Mouse (Mus musculus) intestine, embryonic 16.5 days (tissue): ENCODE data around the gene Aox2. TPM values are rescaled to one million over a fixed set of nuclear protein-coding genes. Genes with fewer than 3 reads are reported as not detected.
A peak's percentile ranks its signal among the peaks of the same experiment; 100 is the strongest.

ENCODE experiments used
- ATAC-seq: fragments of 200-750 bp; cut with Nextera tagmentation; 2 replicates; pipeline ENCODE4 v1.8.0; 2017; ENCODE audit warnings: moderate TSS enrichment, moderate library complexity
- H3K27ac ChIP-seq: fragments of 300-500 bp; sonication (generic); 2 replicates; pipeline ENCODE4 v1.5.1; 2014; ENCODE audit warnings: mild to moderate bottlenecking, low read length
- H3K27me3 ChIP-seq: fragments of 300-500 bp; sonication (generic); replicated peaks from 2 replicates; pipeline ENCODE4 v1.6.1; 2014; ENCODE audit warnings: low read length, control low read depth, mixed read lengths; ENCODE audit not compliant: control insufficient read depth, insufficient read depth
- H3K36me3 ChIP-seq: fragments of 300-500 bp; sonication (generic); 2 replicates; pipeline ENCODE4 v1.6.1; 2014; ENCODE audit warnings: low read length, control low read depth; ENCODE audit not compliant: control insufficient read depth, insufficient read depth
- H3K4me1 ChIP-seq: fragments of 300-500 bp; sonication (generic); 2 replicates; pipeline ENCODE4 v1.6.1; 2014; ENCODE audit warnings: low read length, control low read depth, mixed read lengths; ENCODE audit not compliant: control insufficient read depth, insufficient read depth
- H3K4me2 ChIP-seq: fragments of 300-500 bp; sonication (generic); 2 replicates; pipeline ENCODE4 v1.6.1; 2014; ENCODE audit warnings: low read depth, low read length, control low read depth
- H3K4me3 ChIP-seq: fragments of 300-500 bp; sonication (generic); 2 replicates; pipeline ENCODE4 v1.5.1; 2014; ENCODE audit warnings: mild to moderate bottlenecking, low read length
- H3K9ac ChIP-seq: fragments of 300-500 bp; sonication (generic); 2 replicates; pipeline ENCODE4 v1.6.1; 2014; ENCODE audit warnings: low read depth, low read length
- H3K9me3 ChIP-seq: fragments of 300-500 bp; sonication (generic); 2 replicates; pipeline ENCODE4 v1.6.1; 2016; ENCODE audit warnings: low read length, control low read depth; ENCODE audit not compliant: control insufficient read depth
- WGBS: fragments of 180-500 bp; shearing (Covaris S2); extraction: QIAGEN DNeasy Blood & Tissue Kit; methylation state at CpG from one replicate; pipeline ENCODE4 v1.1.7; 2014; 5-methylcytosine and 5-hydroxymethylcytosine counted together
- polyA plus RNA-seq: library from polyadenylated mRNA; unstranded; fragments of >200 nt; fragmentation: Nextera tagmentation; extraction: Ambion mirVana; gene quantifications from 2 replicates; pipeline ENCODE4 v1.2.1, GENCODE M21; 2015

Gene Aox2
- polyA plus RNA-seq, 1 experiment from 2014 or later, result 0.02 TPM

DNA sequence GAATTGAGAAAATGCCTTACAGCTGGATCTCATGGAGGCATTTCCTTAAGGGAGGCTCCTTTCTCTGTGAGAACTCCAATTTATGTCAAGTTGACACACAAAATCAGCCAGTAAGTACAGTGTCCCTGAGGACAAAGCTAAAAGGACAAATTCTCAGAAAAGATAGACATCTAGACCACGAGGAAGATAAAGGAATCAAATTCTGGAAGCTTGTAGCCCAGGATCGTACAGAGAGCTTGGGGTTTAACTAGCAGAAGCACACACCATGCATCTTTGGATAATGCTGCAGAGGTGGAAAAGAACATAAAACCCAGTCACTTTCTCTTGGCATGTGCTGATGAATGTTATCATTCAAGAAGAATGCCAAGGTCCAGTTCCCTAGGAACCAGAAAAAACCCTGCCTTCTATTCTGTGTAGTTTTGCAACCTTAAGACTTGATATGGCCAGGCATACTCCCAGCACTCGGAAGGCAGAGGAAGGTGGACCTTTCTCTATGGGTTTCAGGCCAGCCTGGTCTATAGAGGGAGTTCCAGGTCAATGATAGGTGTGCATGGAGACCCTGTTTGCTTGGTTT lies 97.5 kb downstream of the Aox2 start:
- H3K4me3 ChIP-seq, result no peak overlapping the region
- H3K9me3 ChIP-seq, result no peaks in the 10 kb centered on the region
- H3K27ac ChIP-seq, result no peak overlapping the region
- H3K4me1 ChIP-seq, result no peaks in the 10 kb centered on the region
- no peak overlapping the region for H3K4me2 ChIP-seq
- no peak for ATAC-seq
- H3K9ac ChIP-seq, result no peak overlapping the region
- H3K36me3 ChIP-seq, result no peaks in the 10 kb centered on the region
- WGBS, result 82% methylated on average over 3 of the region's 3 CpGs
- no peaks in the 10 kb centered on the region for H3K27me3 ChIP-seq

DNA sequence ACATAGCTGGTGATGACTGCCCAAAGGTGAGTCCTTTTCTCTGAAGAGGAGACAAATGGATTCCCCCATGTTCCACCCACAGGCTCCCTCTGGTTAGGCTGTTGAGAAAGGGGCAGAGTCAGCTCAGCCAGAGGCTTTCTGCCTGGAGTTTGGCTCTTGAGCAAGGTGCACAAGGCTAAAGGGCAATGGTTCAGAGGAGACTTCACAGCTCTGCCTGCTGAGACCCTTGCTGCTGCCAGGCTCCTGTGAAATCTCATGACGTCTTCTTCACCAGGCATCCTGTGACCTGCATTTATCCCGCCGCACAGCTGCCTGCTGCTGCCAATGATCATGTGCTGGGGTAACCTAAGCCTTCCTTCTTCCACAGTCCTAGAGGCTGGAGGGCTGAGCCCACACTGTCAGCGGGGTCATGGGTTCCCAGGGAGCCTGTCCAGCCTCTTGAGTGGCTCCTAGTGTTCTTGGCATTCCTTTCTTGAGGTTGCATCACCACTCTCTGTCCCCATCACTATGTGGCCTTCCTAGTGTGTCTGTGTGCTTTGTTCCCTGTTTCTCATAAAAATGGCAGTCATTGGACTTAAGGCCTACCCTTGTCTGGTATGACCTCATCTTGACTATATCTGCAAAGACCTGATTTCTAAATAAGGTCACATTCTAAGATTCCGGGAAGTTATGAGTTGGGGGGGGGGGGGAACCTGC lies 104.6 kb downstream of the Aox2 start:
- no peak for ATAC-seq
- Histone ChIP-seq H3K4me3 (no peak overlapping the region), H3K4me1 (no peaks in the 10 kb centered on the region), H3K27ac (no peak overlapping the region), H3K9me3 (no peaks in the 10 kb centered on the region), H3K36me3 (no peaks in the 10 kb centered on the region), H3K27me3 (no peaks in the 10 kb centered on the region), H3K9ac (no peak overlapping the region), H3K4me2 (no peak overlapping the region)
- WGBS, result 76% methylated on average over 5 of the region's 5 CpGs

- no peak for ATAC-seq
- 42% methylated on average over 19 of the region's 19 CpGs for WGBS
Measured at GRCm38 (mm10) chr1:58391421-58392267, 113.5 kb downstream of the Aox2 start.

DNA sequence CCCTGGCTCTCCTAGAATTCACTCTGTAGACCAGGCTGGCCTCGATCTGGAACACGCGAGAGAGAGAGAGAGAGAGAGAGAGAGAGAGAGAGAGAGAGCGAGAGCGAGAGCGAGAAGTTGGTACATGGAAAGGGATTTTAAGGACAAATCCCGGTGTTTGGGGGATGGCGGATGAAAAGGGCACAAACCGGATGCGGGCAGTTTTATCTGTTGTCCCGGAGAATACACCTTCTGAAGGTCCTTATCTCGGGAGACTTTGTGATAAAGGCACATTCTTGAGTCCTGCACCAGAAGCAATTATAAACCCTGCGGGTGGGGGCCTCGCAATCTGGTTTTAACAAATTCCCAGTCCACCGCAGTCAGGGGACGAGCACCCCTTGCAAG lies 114.1 kb downstream of the Aox2 start:
- H3K4me2 ChIP-seq, result peak overlapping the region; percentile 80
- peak overlapping the region; percentile 99 for H3K27ac ChIP-seq
- H3K36me3 ChIP-seq, result peaks cover 10% of the 10 kb centered on the region; the same call in 1 of the 2 replicates
- H3K4me1 ChIP-seq, result peaks cover 5% of the 10 kb centered on the region; the same call in 1 of the 2 replicates
- WGBS, result 1% methylated on average over 16 of the region's 16 CpGs
- peak overlapping the region; percentile 90 for H3K4me3 ChIP-seq
- H3K9ac ChIP-seq, result peak overlapping the region; percentile 98
- no peaks in the 10 kb centered on the region for H3K27me3 ChIP-seq
- ATAC-seq, result no peak; the same call in 1 of the 2 replicates
- H3K9me3 ChIP-seq, result no peaks in the 10 kb centered on the region

More at GRCm38 (mm10) chr1:58391421-58392267, 113.5 kb downstream of the Aox2 start:
- Histone ChIP-seq H3K27ac (peak overlapping the region; percentile 99), H3K27me3 (no peaks in the 10 kb centered on the region), H3K9me3 (no peaks in the 10 kb centered on the region), H3K4me2 (peak overlapping the region; percentile 80), H3K36me3 (peaks cover 10% of the 10 kb centered on the region; the same call in 1 of the 2 replicates), H3K9ac (peak overlapping the region; percentile 98), H3K4me1 (peaks cover 5% of the 10 kb centered on the region; the same call in 1 of the 2 replicates), H3K4me3 (peak overlapping the region; percentile 90)

- peak; percentile 98 for ATAC-seq
- peak within 1 kb of the TSS; percentile 99 for H3K27ac ChIP-seq
- peak within 1 kb of the TSS; percentile 80 for H3K4me2 ChIP-seq
- H3K4me3 ChIP-seq, result peak within 1 kb of the TSS; percentile 90
- H3K36me3 ChIP-seq, result peaks cover 10% of the 10 kb centered on the region; the same call in 1 of the 2 replicates
- H3K9ac ChIP-seq, result peak within 1 kb of the TSS; percentile 98
- no peaks in the 10 kb centered on the region for H3K9me3 ChIP-seq
- H3K4me1 ChIP-seq, result peaks cover 5% of the 10 kb centered on the region; the same call in 1 of the 2 replicates
- no peaks in the 10 kb centered on the region for H3K27me3 ChIP-seq
- under 1% methylated on average over 45 of the region's 61 CpGs for WGBS
Measured at GRCm38 (mm10) chr1:58392652-58393283, 114.6 kb downstream of the Aox2 start, which contains the start of gene Bzw1. Bzw1 (plus strand) TSS chr1:58392898.

GRCm38 (mm10) chr1:58393284-58394195 lies 115.4 kb downstream of the Aox2 start:
- Histone ChIP-seq H3K36me3 (peaks cover 10% of the 10 kb centered on the region; the same call in 1 of the 2 replicates), H3K9ac (peak overlapping the region; percentile 98), H3K27me3 (no peaks in the 10 kb centered on the region), H3K27ac (peak overlapping the region; percentile 99), H3K4me1 (peaks cover 5% of the 10 kb centered on the region; the same call in 1 of the 2 replicates), H3K9me3 (no peaks in the 10 kb centered on the region), H3K4me3 (peak overlapping the region; percentile 90), H3K4me2 (peak overlapping the region; percentile 68)
- ATAC-seq, result peak; percentile 67
- WGBS, result 1% methylated on average over 77 of the region's 90 CpGs

DNA sequence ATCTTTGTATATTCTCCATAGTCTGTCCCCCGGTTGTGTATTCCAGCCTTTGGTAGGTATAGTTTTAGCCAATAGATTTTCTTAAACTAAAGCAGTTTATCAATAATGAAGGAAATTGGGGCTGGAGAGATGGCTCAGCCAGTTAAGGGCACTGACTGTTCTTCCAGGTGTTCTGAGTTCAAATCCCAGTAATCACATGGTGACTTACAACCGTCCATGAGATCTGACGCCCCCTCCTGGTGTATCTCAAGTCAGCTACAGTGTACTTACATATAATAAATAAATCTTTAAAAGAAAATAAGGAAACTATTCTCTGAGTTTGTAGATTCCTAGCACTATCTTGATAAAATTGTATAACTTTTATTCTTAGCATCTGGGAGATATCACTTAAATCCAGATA lies 117.2 kb downstream of the Aox2 start:
- no peak for ATAC-seq
- Histone ChIP-seq H3K4me3 (no peak overlapping the region), H3K4me1 (peaks cover 5% of the 10 kb centered on the region; the same call in 1 of the 2 replicates), H3K9ac (no peak overlapping the region), H3K27ac (no peak overlapping the region), H3K27me3 (no peaks in the 10 kb centered on the region), H3K4me2 (no peak overlapping the region), H3K9me3 (no peaks in the 10 kb centered on the region), H3K36me3 (peaks cover 14% of the 10 kb centered on the region; the same call in 1 of the 2 replicates)
- WGBS, result 93% methylated on average over 3 of the region's 3 CpGs

GRCm38 (mm10) chr1:58396179-58396578 lies 118.1 kb downstream of the Aox2 start:
- H3K9me3 ChIP-seq, result no peaks in the 10 kb centered on the region
- no peaks in the 10 kb centered on the region for H3K27me3 ChIP-seq
- peaks cover 4% of the 10 kb centered on the region; the same call in 1 of the 2 replicates for H3K4me1 ChIP-seq
- no peak overlapping the region for H3K27ac ChIP-seq
- H3K4me2 ChIP-seq, result no peak overlapping the region
- WGBS, result 100% methylated on average over 1 of the region's 1 CpGs
- H3K4me3 ChIP-seq, result no peak overlapping the region
- peaks cover 16% of the 10 kb centered on the region; the same call in 1 of the 2 replicates for H3K36me3 ChIP-seq
- H3K9ac ChIP-seq, result no peak overlapping the region
- no peak for ATAC-seq
